Mouse (Mus musculus): ENCODE data around the gene Carm1. TPM values are rescaled to one million over a fixed set of nuclear protein-coding genes. Genes with fewer than 3 reads are reported as not detected.

Carm1 gene
- total and polyA plus RNA-seq, 3 experiments, result 21.5 to 111 (median 42.2) TPM

DNA sequence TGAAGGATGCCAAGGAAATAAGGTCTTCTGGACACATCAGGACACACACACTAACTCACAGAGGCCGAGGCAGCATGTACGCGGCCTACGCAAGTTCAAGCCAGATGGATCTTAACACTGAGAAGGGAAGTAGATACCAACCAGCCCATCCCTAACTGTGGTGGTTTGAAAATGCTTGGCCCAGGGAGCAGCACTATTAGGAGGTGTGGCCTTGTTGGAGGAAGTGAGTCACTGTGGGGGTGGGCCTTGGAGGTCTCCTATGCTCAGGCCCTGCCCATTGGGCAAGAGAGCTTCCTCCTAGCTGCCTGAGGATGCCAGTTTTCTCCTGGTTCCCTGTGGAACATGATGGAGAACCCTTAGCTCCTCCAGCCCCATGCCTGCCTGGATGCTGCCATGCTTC lies 33.2 kb upstream of the Carm1 start:
- Histone ChIP-seq H3K4me2 (ENCODE audit: insufficient read depth, low read depth, poor library complexity, severe bottlenecking) (no peak overlapping the region), H3K4me1 (ENCODE audit: control insufficient read depth in 1 of 2, insufficient read depth in 2 of 2) (peaks cover 17 to 40% of the 10 kb centered on the region in 2 experiments), H3K36me3 (replicated peaks in 1 of 2; ENCODE audit: control insufficient read depth in 1 of 2, insufficient read depth in 1 of 2, low read length in 1 of 2) (peaks cover 7 to 8% of the 10 kb centered on the region in 2 experiments), H3K9ac (ENCODE audit: insufficient read depth, low read depth) (no peak overlapping the region), H3K4me3 (replicated peaks in 1 of 3; ENCODE audit: low read depth in 2 of 3, low read length in 2 of 3, poor library complexity in 1 of 3) (no peak overlapping the region), H3K79me2 (replicated peaks; ENCODE audit: control insufficient read depth, extremely low read depth, insufficient read depth, poor library complexity, severe bottlenecking) (no peaks in the 10 kb centered on the region), H3K27ac (ENCODE audit: insufficient read depth, low read depth) (no peak overlapping the region), H3K9me3 (replicated peaks; ENCODE audit: low read length) (peaks cover 9% of the 10 kb centered on the region), H3K27me3 (replicated peaks) (no peaks in the 10 kb centered on the region)
- dilution Hi-C loops (cut with MboI; ENCODE audit: extremely low pct_ligation_motif_present, extremely low pct_unique_long_range_greater_than_20kb, low sequenced_read_pairs) (no loop called here), in situ Hi-C loops (cut with MboI; ENCODE audit: low pct_ligation_motif_present, low pct_unique_long_range_greater_than_20kb, low sequenced_read_pairs) (no loop called here)
- TF ChIP-seq RCOR1 (conservative IDR thresholded peaks at IDR 0.05; ENCODE audit: low read depth, low read length) (no peak), MXI1 (IDR thresholded peaks at IDR 0.05; ENCODE audit: low read depth, low read length) (no peak), TCF12 (IDR thresholded peaks at IDR 0.05; ENCODE audit: low read depth, low read length) (no peak), USF2 (conservative IDR thresholded peaks at IDR 0.05; ENCODE audit: low read depth, low read length) (no peak), MAFK (IDR thresholded peaks at IDR 0.05; ENCODE audit: insufficient replicate concordance, low read length) (no peak), NELFE (IDR thresholded peaks at IDR 0.05; ENCODE audit: low read depth, low read length) (no peak), HCFC1 (IDR thresholded peaks at IDR 0.05; ENCODE audit: low read depth, low read length) (no peak), CHD1 (IDR thresholded peaks at IDR 0.05; ENCODE audit: low read depth, low read length) (no peak), SIN3A (IDR thresholded peaks at IDR 0.05; ENCODE audit: low read length) (no peak), MAX (IDR thresholded peaks at IDR 0.05; ENCODE audit: low read length) (no peak), ZMIZ1 (IDR thresholded peaks at IDR 0.05; ENCODE audit: low read depth, low read length) (no peak), MYC (IDR thresholded peaks at IDR 0.05; ENCODE audit: low read depth, low read length) (no peak), BHLHE40 (IDR thresholded peaks at IDR 0.05; ENCODE audit: low read depth, low read length) (no peak), NRF1 (IDR thresholded peaks at IDR 0.05; ENCODE audit: low read depth, low read length) (no peak), POLR2AphosphoS2 (IDR thresholded peaks at IDR 0.05; ENCODE audit: low read depth, low read length) (no peak), JUND (conservative IDR thresholded peaks at IDR 0.05; ENCODE audit: low read depth, low read length) (no peak), TBP (conservative IDR thresholded peaks at IDR 0.05; ENCODE audit: low read depth, low read length) (no peak)
- no peak for DNase-seq (ENCODE audit: extremely low read depth)

DNA sequence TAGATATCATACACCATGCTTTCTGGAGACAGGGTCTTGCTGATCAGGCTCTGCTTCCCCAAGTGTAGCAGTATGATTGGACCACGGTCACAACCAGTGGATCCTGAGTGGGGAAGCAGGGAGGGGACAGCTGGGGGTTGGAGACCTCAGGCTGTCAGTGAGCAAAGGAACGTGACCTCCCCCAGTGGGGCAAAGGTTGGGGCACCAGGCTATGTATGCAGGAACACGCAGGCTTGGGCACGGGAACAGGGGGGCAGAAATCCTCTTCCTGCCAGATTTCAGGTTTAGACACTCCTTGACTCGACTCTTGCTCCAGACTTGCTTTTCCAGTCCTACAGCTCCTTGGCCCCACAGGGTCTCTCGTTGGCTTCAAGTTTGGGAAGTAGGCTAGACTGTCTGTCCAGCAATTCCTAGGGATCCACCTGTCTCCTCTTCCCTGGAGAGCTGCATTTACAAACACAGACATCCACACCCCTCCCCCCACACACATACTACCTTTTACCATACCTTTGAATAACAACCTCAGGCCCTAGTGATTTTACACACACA lies 28.7 kb upstream of the Carm1 start:
- Histone ChIP-seq H3K4me2 (ENCODE audit: insufficient read depth, low read depth, poor library complexity, severe bottlenecking) (no peak overlapping the region), H3K9me3 (replicated peaks; ENCODE audit: low read length) (peaks cover 9% of the 10 kb centered on the region), H3K9ac (ENCODE audit: insufficient read depth, low read depth) (no peak overlapping the region), H3K27ac (ENCODE audit: insufficient read depth, low read depth) (no peak overlapping the region), H3K36me3 (replicated peaks in 1 of 2; ENCODE audit: control insufficient read depth in 1 of 2, insufficient read depth in 1 of 2, low read length in 1 of 2) (no peaks in the 10 kb centered on the region), H3K79me2 (replicated peaks; ENCODE audit: control insufficient read depth, extremely low read depth, insufficient read depth, poor library complexity, severe bottlenecking) (no peaks in the 10 kb centered on the region), H3K4me3 (replicated peaks in 1 of 3; ENCODE audit: low read depth in 2 of 3, low read length in 2 of 3, poor library complexity in 1 of 3) (no peak overlapping the region), H3K4me1 (ENCODE audit: control insufficient read depth in 1 of 2, insufficient read depth in 2 of 2) (peaks cover 4 to 10% of the 10 kb centered on the region in 2 experiments; a peak in 3 of 4 replicates), H3K27me3 (replicated peaks) (no peaks in the 10 kb centered on the region)
- TF ChIP-seq JUN (IDR thresholded peaks at IDR 0.05; ENCODE audit: insufficient read depth, low read depth, low read length), result no peak
- TF ChIP-seq NELFE (IDR thresholded peaks at IDR 0.05; ENCODE audit: low read depth, low read length), result no peak
- TF ChIP-seq MXI1 (IDR thresholded peaks at IDR 0.05; ENCODE audit: low read depth, low read length), result no peak
- TF ChIP-seq CHD1 (IDR thresholded peaks at IDR 0.05; ENCODE audit: low read depth, low read length), result no peak
- TF ChIP-seq SMC3 (IDR thresholded peaks at IDR 0.05; ENCODE audit: low read depth, low read length), result no peak
- TF ChIP-seq JUND (conservative IDR thresholded peaks at IDR 0.05; ENCODE audit: low read depth, low read length), result no peak
- no peak for TF ChIP-seq USF2 (conservative IDR thresholded peaks at IDR 0.05; ENCODE audit: low read depth, low read length)
- no peak for TF ChIP-seq MAZ (IDR thresholded peaks at IDR 0.05; ENCODE audit: low read depth, low read length)
- no peak for TF ChIP-seq SIN3A (IDR thresholded peaks at IDR 0.05; ENCODE audit: low read length)
- TF ChIP-seq RAD21 (IDR thresholded peaks at IDR 0.05; ENCODE audit: low read depth, low read length), result no peak
- dilution Hi-C loops (cut with MboI; ENCODE audit: extremely low pct_ligation_motif_present, extremely low pct_unique_long_range_greater_than_20kb, low sequenced_read_pairs), result no loop called here
- no peak for DNase-seq (ENCODE audit: extremely low read depth)
- in situ Hi-C loops (cut with MboI; ENCODE audit: low pct_ligation_motif_present, low pct_unique_long_range_greater_than_20kb, low sequenced_read_pairs), result no loop called here
